Comparison of ENCODE assay signal across 14 mouse cellular contexts in genomic region chr10:4128411-4128810, GRCm38 (mm10).
DNase-seq lines count a peak whose midpoint lies in the region; ATAC-seq and TF ChIP-seq lines count a peak whose summit lies in the region.
"Had no signal": no experiment of that assay in that cellular context is flagged by ENCODE, and none has a peak within 500 bp of the region (broad histone marks: within the 10 kb centered on the region; RNA-seq: fewer than 3 reads in every experiment).

No protein-coding gene starts in this region.

- no peak for TF ChIP-seq POLR2A in heart, adult 2 months (IDR thresholded peaks at IDR 0.05; ENCODE audit: insufficient read depth, low read depth, low read length)
- TF ChIP-seq POLR2A in kidney, adult 2 months (IDR thresholded peaks at IDR 0.05; ENCODE audit: low read depth, low read length) = no peak

- ATAC-seq in lung, embryonic 15.5 days (ENCODE audit: borderline replicate concordance, extremely low read depth, low FRiP score, low TSS enrichment) = peak; percentile 20; the same call in 1 of the 2 replicates
- ATAC-seq in stomach, embryonic 14.5 days (ENCODE audit: insufficient number of reproducible peaks, insufficient read depth, low FRiP score, low read depth) = no peak

- 59% methylated on average over 10 of the region's 10 CpGs for WGBS in heart, adult 2 months
- 65% methylated on average over 10 of the region's 10 CpGs for WGBS in lung, embryonic 15.5 days
- WGBS in kidney, adult 2 months = 19% methylated on average over 10 of the region's 10 CpGs
- WGBS in stomach, embryonic 14.5 days = 75% methylated on average over 10 of the region's 10 CpGs

- no peaks in the 10 kb centered on the region for H3K36me3 ChIP-seq in heart, adult 2 months (ENCODE audit: control insufficient read depth, insufficient read depth, low read length)
- H3K36me3 ChIP-seq in lung, embryonic 15.5 days = no peaks in the 10 kb centered on the region
- no peaks in the 10 kb centered on the region for H3K36me3 ChIP-seq in kidney, adult 2 months (ENCODE audit: control insufficient read depth, insufficient read depth, low read length)
- no peaks in the 10 kb centered on the region for H3K36me3 ChIP-seq in stomach, embryonic 14.5 days (ENCODE audit: control insufficient read depth, insufficient read depth, low read length)
- H3K36me3 ChIP-seq: embryonic facial prominence, embryonic 13.5 days; limb, embryonic 13.5 days; midbrain, embryonic 12.5 days; neural tube, embryonic 12.5 days had no signal

- peak in 1 of 2 experiments; percentile 36 for DNase-seq in heart, adult 2 months
- DNase-seq in heart, adult 9 months (ENCODE audit: low spot score in 2 of 2) = no peak
- DNase-seq in lung, postnatal 14 days = no peak
- DNase-seq in kidney, adult 2 months = peak; percentile 60
- no peak for DNase-seq in frontal cortex, postnatal 10 days (ENCODE audit: low spot score in 2 of 2)
- no peak for DNase-seq in frontal cortex, postnatal 14 days (ENCODE audit: low spot score in 2 of 2)
- DNase-seq: cerebellum, adult 8-10 months; thymus, postnatal 36 days had no signal

- H3K4me1 ChIP-seq in heart, adult 2 months (ENCODE audit: control insufficient read depth, insufficient read depth, low read length) = peaks cover 7% of the 10 kb centered on the region
- peaks cover 57% of the 10 kb centered on the region for H3K4me1 ChIP-seq in lung, embryonic 15.5 days
- peaks cover 10% of the 10 kb centered on the region for H3K4me1 ChIP-seq in kidney, adult 2 months (ENCODE audit: control insufficient read depth, insufficient read depth, low read length)
- peaks cover 22% of the 10 kb centered on the region for H3K4me1 ChIP-seq in stomach, embryonic 14.5 days (ENCODE audit: control insufficient read depth, insufficient read depth, low read length)

- no peak overlapping the region for H3K4me2 ChIP-seq in lung, embryonic 15.5 days
- no peak overlapping the region for H3K4me2 ChIP-seq in stomach, embryonic 14.5 days (replicated peaks; ENCODE audit: low read depth, low read length)
- H3K4me2 ChIP-seq: embryonic facial prominence, embryonic 13.5 days; limb, embryonic 13.5 days; midbrain, embryonic 12.5 days; neural tube, embryonic 12.5 days had no signal

- H3K27me3 ChIP-seq in heart, adult 2 months (ENCODE audit: control insufficient read depth, insufficient read depth, low read length) = no peaks in the 10 kb centered on the region
- H3K27me3 ChIP-seq in lung, embryonic 15.5 days = no peaks in the 10 kb centered on the region
- H3K27me3 ChIP-seq in kidney, adult 2 months (replicated peaks; ENCODE audit: control insufficient read depth, insufficient read depth, low read length) = no peaks in the 10 kb centered on the region
- no peaks in the 10 kb centered on the region for H3K27me3 ChIP-seq in stomach, embryonic 14.5 days (ENCODE audit: control insufficient read depth, insufficient read depth, low read length)
- H3K27me3 ChIP-seq: embryonic facial prominence, embryonic 13.5 days; limb, embryonic 13.5 days; midbrain, embryonic 12.5 days; neural tube, embryonic 12.5 days had no signal

- no peak for TF ChIP-seq CTCF in heart, adult 2 months (IDR thresholded peaks at IDR 0.05)
- TF ChIP-seq CTCF in kidney, adult 2 months (conservative IDR thresholded peaks at IDR 0.05; ENCODE audit: insufficient read depth, insufficient read length, low read depth, low read length) = no peak

- no peaks in the 10 kb centered on the region for H3K79me2 ChIP-seq in heart, adult 2 months (replicated peaks; ENCODE audit: control insufficient read depth, insufficient read depth, low read length)

- peak overlapping the region; percentile 22 for H3K27ac ChIP-seq in heart, adult 2 months
- H3K27ac ChIP-seq in lung, embryonic 15.5 days = peak overlapping the region; percentile 78
- H3K27ac ChIP-seq in kidney, adult 2 months (ENCODE audit: insufficient read depth, low read depth, low read length) = peak overlapping the region; percentile 39
- peak overlapping the region; percentile 41; the same call in 1 of the 2 replicates for H3K27ac ChIP-seq in stomach, embryonic 14.5 days (ENCODE audit: low read length)
- H3K27ac ChIP-seq: embryonic facial prominence, embryonic 13.5 days; limb, embryonic 13.5 days; midbrain, embryonic 12.5 days; neural tube, embryonic 12.5 days had no signal

- H3K4me3 ChIP-seq in heart, adult 2 months = no peak overlapping the region
- H3K4me3 ChIP-seq in lung, embryonic 15.5 days = no peak overlapping the region
- no peak overlapping the region for H3K4me3 ChIP-seq in kidney, adult 2 months (ENCODE audit: insufficient read depth, low read depth, low read length)
- no peak overlapping the region for H3K4me3 ChIP-seq in stomach, embryonic 14.5 days (ENCODE audit: low read depth, low read length)
- H3K4me3 ChIP-seq: embryonic facial prominence, embryonic 13.5 days; limb, embryonic 13.5 days; midbrain, embryonic 12.5 days; neural tube, embryonic 12.5 days had no signal

- intact Hi-C loops in heart, adult 2 months (cut with DNase I) = no loop called here

- H3K9ac ChIP-seq in heart, adult 2 months (ENCODE audit: low read depth, low read length) = no peak overlapping the region
- H3K9ac ChIP-seq in lung, embryonic 15.5 days = no peak overlapping the region
- no peak overlapping the region for H3K9ac ChIP-seq in stomach, embryonic 14.5 days (replicated peaks; ENCODE audit: low read depth, low read length)
- H3K9ac ChIP-seq: embryonic facial prominence, embryonic 13.5 days; limb, embryonic 13.5 days; midbrain, embryonic 12.5 days; neural tube, embryonic 12.5 days had no signal

- no peaks in the 10 kb centered on the region for H3K9me3 ChIP-seq in lung, embryonic 15.5 days
- H3K9me3 ChIP-seq in stomach, embryonic 14.5 days (ENCODE audit: control insufficient read depth, low read depth, low read length) = no peaks in the 10 kb centered on the region
- H3K9me3 ChIP-seq: embryonic facial prominence, embryonic 13.5 days; limb, embryonic 13.5 days; midbrain, embryonic 12.5 days; neural tube, embryonic 12.5 days had no signal

- no peak for TF ChIP-seq EP300 in heart, adult 2 months (IDR thresholded peaks at IDR 0.05; ENCODE audit: insufficient read depth, low read depth, low read length)

Comparison
In these comparisons a context has a peak if more than half of its experiments do, and no peak if none do; other contexts are left out.
1. H3K27ac ChIP-seq: peak in every context shown above with its lines; median percentile 78 in lung, embryonic 15.5 days; 41 in stomach, embryonic 14.5 days; 39 in kidney, adult 2 months; 22 in heart, adult 2 months.